Mouse (Mus musculus) sigmoid colon, adult 10 weeks (tissue): ENCODE data around the gene Gm11492. TPM values are rescaled to one million over a fixed set of nuclear protein-coding genes. Genes with fewer than 3 reads are reported as not detected.

Experiments used
- polyA plus RNA-seq: library from polyadenylated mRNA; stranded (reverse); fragments of 350-450 nt; fragmentation: Illumina TruSeq; extraction: RNeasy Lipid Tissue Mini Kit (QIAGEN cat#74804); gene quantifications from one replicate; pipeline ENCODE4 v1.2.3, GENCODE M21; 2014; ENCODE audit warnings: low read depth, low replicate concordance

The Gm11492 gene
- polyA plus RNA-seq, result not detected

DNA sequence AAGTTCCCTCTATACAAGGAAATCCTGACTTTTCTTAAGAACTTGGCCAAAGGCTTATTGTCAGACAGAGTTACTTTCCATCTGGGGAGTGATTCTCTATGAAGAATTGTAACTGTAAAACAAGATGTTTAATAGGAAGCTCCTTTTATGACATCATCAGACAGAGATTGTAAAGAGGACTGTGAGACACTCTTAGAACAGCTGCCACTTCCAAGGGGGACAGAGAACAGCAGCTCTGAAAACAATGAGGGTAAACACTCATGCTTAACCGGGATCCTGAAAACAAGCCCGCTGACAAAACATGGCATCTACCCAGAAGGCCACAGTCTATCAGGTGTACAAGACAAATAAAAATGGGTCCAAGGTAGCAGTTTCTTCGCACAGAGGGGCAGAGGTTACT lies at the start of gene Gm11492:
Gene Gm11492 (plus strand): TSS at position 153 of the 400 bp plus-strand sequence.

DNA sequence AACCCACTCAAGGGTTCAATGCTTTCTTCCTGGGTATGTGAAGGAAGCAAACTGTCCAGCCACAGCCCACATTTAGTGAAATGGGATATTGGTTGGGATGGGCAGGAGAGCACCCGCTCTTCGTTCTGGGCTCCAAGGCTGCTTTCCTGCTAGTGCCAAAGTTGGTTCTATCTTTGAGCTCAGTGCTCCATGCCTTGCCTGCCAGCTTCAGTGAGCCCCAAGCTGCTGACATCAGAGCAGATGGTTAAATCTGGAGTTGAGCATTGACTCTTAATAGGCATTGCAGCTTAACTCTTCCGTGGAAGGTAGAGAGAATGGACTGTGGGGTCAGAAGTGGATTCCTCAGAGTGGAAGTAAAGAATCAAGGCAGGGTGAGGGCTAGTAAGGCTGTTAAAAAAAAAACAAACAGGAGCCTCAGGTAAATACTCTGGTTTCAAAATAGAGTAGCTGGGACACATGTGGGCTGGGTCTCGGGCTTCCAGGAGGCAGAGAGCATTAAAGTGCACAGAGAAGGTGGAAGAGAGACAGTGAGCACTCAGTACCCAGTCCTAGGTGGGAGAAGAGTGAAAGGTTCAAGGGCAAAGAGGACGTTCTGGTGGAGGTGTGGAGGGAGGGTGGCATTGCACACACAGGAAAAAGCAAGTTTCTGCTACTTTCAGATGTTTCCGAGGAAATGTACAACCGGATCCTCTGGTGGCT lies 2.0 kb downstream of the Gm11492 start, which contains the start of gene Sept4:
Gene Sept4 (plus strand): TSS at position 649 of the 699 bp plus-strand sequence.

DNA sequence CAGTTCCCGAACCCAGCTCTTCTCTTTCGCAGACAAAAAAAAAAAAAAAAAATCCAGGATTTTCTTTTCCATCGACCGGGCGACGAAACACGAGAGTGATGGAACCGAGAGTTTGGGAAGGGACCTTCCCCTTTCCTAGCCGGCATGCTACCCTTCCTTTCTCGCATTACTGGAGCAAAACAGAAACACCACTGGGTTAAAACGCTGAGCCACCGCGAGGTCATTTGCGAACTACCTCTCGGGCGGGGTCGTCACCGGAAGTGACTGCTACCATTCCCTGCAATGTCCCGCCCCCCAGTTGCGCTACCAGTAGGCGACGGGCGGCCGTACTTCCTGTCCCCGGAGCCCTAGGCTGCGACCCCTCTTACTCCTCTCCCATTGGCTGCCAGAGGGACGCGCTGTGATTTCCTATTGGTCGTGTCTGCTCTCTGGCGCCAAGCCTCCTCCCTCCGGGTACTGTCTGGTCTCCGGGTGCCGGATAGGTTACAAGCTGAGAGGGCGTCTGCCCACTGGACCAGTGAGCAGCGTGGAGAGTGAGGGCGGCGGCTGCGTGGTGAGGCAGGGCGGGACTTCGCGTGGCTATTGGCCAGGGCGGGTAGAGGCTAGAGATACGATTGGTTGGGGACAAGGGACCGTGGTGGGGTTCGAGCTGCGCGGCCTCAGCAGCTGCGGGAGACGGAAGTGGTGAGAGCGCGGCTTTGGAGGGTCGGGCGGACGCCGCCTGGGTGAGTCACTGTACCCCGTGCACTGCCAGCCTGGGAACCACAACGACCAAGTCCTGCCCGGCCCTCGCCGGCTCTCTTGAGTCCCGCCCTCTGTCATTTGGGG lies 25.3 kb downstream of the Gm11492 start, which contains the start of gene Mtmr4:
Gene Mtmr4 (plus strand): TSS at position 637 of the 828 bp plus-strand sequence.

DNA sequence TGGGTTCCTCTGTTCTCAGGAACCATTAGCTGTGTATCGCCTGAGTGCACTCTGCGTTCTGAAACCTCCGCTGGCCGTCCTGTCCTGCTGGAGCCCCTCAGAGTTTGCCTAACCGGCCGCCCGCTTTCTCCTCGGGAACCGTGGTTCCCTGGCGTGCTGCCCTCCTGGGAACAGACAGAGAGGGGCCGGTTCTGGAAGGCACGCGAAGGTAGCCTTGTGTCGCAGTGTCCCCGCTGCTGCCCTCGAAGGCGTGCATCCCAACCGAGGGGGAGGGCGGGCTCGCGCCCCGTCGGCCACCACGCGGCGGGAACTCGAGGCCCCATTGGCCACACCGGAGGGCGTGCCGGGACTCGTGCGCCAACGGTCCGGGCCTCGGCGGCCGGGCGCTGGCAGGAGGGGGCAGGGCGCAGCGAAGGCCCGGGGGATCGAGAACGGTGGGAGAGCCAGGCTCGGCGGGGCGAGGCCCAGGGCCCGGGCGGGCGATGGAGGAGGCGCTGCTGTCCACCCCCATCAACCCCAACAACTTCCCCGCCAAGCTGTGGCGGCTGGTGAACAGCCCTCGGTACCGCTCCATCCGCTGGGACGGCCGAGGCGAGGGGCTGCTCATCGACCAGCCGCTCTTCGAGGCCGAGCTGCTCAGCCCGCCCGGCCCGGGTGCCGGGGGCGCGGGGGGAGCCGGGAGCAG lies 50.5 kb downstream of the Gm11492 start, which contains the start of gene Hsf5:
Gene Hsf5 (plus strand): TSS at position 375 of the 685 bp plus-strand sequence.

Other genes starting within 250 kb of the Gm11492 start
- gene Ppm1e, start 207.6 kb upstream of the Gm11492 start, polyA plus RNA-seq, result 8.6 TPM
- 3.8 TPM for gene Rad51c, start 161.7 kb upstream of the Gm11492 start, polyA plus RNA-seq
- 3.9 TPM for gene Tex14, start 161.6 kb upstream of the Gm11492 start, polyA plus RNA-seq
- 4.9 TPM for gene Sept4, start 2.2 kb downstream of the Gm11492 start, polyA plus RNA-seq
- 32.9 TPM for gene Mtmr4, start 25.5 kb downstream of the Gm11492 start, polyA plus RNA-seq
- 0.25 TPM for gene Hsf5, start 50.5 kb downstream of the Gm11492 start, polyA plus RNA-seq
- gene Rnf43, start 96.1 kb downstream of the Gm11492 start, polyA plus RNA-seq, result 15.0 TPM
- 17.7 TPM for gene Supt4a, start 170.9 kb downstream of the Gm11492 start, polyA plus RNA-seq
- not detected for gene Tspoap1, start 193.9 kb downstream of the Gm11492 start, polyA plus RNA-seq
- not detected for gene Mpo, start 226.9 kb downstream of the Gm11492 start, polyA plus RNA-seq